ENCODE assay signal across 10 mouse cellular contexts in genomic region chr9:8901647-8902131, GRCm38 (mm10). TPM values are rescaled to one million over a fixed set of nuclear protein-coding genes. Genes with fewer than 3 reads are reported as not detected.
A peak's percentile ranks its signal among the peaks of the same experiment; 100 is the strongest.
DNase-seq lines count a peak whose midpoint lies in the region; ATAC-seq and TF ChIP-seq lines count a peak whose summit lies in the region.
"Had no signal": no experiment of that assay in that cellular context is flagged by ENCODE, and none has a peak within 500 bp of the region (broad histone marks: within the 10 kb centered on the region; RNA-seq: fewer than 3 reads in every experiment).

No protein-coding gene starts in this region.

- no peak for TF ChIP-seq CTCF in heart, postnatal 0 days (IDR thresholded peaks at IDR 0.05; ENCODE audit: low read depth)
- no peak for TF ChIP-seq CTCF in liver, postnatal 0 days (IDR thresholded peaks at IDR 0.05; ENCODE audit: low read depth)

- peak overlapping the region; percentile 64 for H3K4me3 ChIP-seq in megakaryocyte, embryonic 14.5 days (replicated peaks)
- H3K4me3 ChIP-seq in heart, postnatal 0 days (ENCODE audit: low read depth, low read length): peak overlapping the region; percentile 41
- H3K4me3 ChIP-seq in liver, postnatal 0 days (ENCODE audit: low read depth, low read length): peak overlapping the region; percentile 27

- peaks cover 69% of the 10 kb centered on the region for H3K27me3 ChIP-seq in megakaryocyte, embryonic 14.5 days (replicated peaks)
- peaks cover 56% of the 10 kb centered on the region for H3K27me3 ChIP-seq in heart, postnatal 0 days (ENCODE audit: control insufficient read depth, insufficient read depth, low read length)
- H3K27me3 ChIP-seq in liver, postnatal 0 days (ENCODE audit: insufficient read depth, low read length): peaks cover 38% of the 10 kb centered on the region

- H3K4me1 ChIP-seq in megakaryocyte, embryonic 14.5 days: peaks cover 24% of the 10 kb centered on the region
- peaks cover 12% of the 10 kb centered on the region; the same call in 1 of the 2 replicates for H3K4me1 ChIP-seq in heart, postnatal 0 days (ENCODE audit: control insufficient read depth, insufficient read depth)
- peaks cover 5% of the 10 kb centered on the region for H3K4me1 ChIP-seq in liver, postnatal 0 days (ENCODE audit: insufficient read depth)

- TF ChIP-seq EP300 in heart, postnatal 0 days (IDR thresholded peaks at IDR 0.05; ENCODE audit: low read depth): no peak
- no peak for TF ChIP-seq EP300 in liver, postnatal 0 days (IDR thresholded peaks at IDR 0.05; ENCODE audit: low read depth)

- H3K36me3 ChIP-seq in megakaryocyte, embryonic 14.5 days (replicated peaks; ENCODE audit: low read length): no peaks in the 10 kb centered on the region
- no peaks in the 10 kb centered on the region for H3K36me3 ChIP-seq in heart, postnatal 0 days (replicated peaks; ENCODE audit: control insufficient read depth, insufficient read depth, low read length)
- H3K36me3 ChIP-seq in liver, postnatal 0 days (replicated peaks; ENCODE audit: insufficient read depth, low read length): no peaks in the 10 kb centered on the region

- no peak for ATAC-seq in megakaryocyte, adult 5-6 weeks (ENCODE audit: poor library complexity, severe bottlenecking)
- no peak for ATAC-seq in heart, postnatal 0 days (ENCODE audit: insufficient read depth, low read depth)
- no peak for ATAC-seq in liver, postnatal 0 days
- no peak for ATAC-seq in inflammation-experienced regulatory T-cells, adult 6 months
- ATAC-seq: Patski had no signal

- H3K4me2 ChIP-seq in heart, postnatal 0 days (ENCODE audit: low read depth, low read length): peak overlapping the region; percentile 60
- H3K4me2 ChIP-seq in liver, postnatal 0 days (ENCODE audit: low read depth, low read length): peak overlapping the region; percentile 61

- peaks cover 14% of the 10 kb centered on the region; the same call in 1 of the 2 replicates for H3K9me3 ChIP-seq in megakaryocyte, embryonic 14.5 days
- no peaks in the 10 kb centered on the region for H3K9me3 ChIP-seq in heart, postnatal 0 days (replicated peaks; ENCODE audit: control insufficient read depth, low read length)
- H3K9me3 ChIP-seq in liver, postnatal 0 days (ENCODE audit: low read length): no peaks in the 10 kb centered on the region

- H3K27ac ChIP-seq in heart, postnatal 0 days (ENCODE audit: low read depth): no peak overlapping the region
- no peak overlapping the region for H3K27ac ChIP-seq in liver, postnatal 0 days (ENCODE audit: low read depth)
- H3K27ac ChIP-seq: macrophage had no signal

- no peak overlapping the region for H3K9ac ChIP-seq in heart, postnatal 0 days (replicated peaks; ENCODE audit: low read depth, low read length)
- H3K9ac ChIP-seq in liver, postnatal 0 days (replicated peaks): no peak overlapping the region

- WGBS in heart, postnatal 0 days: 1% methylated on average over 49 of the region's 49 CpGs
- 2% methylated on average over 37 of the region's 49 CpGs for WGBS in liver, postnatal 0 days (ENCODE audit: insufficient replicate concordance)

- peak; percentile 64 for DNase-seq in embryo, embryonic 11 days
- DNase-seq in heart, postnatal 0 days (ENCODE audit: low spot score): no peak
- peak; percentile 19 to 52 for DNase-seq in layer of hippocampus, adult 8-10 months (ENCODE audit: low spot score in 2 of 2)
- DNase-seq in liver, postnatal 0 days: peak; percentile 13
- DNase-seq in ovary, adult 18-20 months (ENCODE audit: low spot score): peak; percentile 4

RNA-seq across cellular contexts. Expression of gene Pgr, which starts 2.1 kb away (rescaled TPM):
- not detected in 2 replicates for polyA plus RNA-seq in megakaryocyte, embryonic 14.5 days (2012; ENCODE audit: insufficient read depth, low replicate concordance)
- total RNA-seq in megakaryocyte, adult 5-6 weeks (2015): not detected in 2 replicates
- not detected in 2 replicates for total RNA-seq in megakaryocyte, adult 5-6 weeks (2017)
- total RNA-seq in heart, postnatal 0 days (2014; rRNA removed; ENCODE audit: low replicate concordance): not detected in 2 replicates
- polyA plus RNA-seq in heart, postnatal 0 days (2015; fragmentation: Nextera tagmentation; extraction: Ambion mirVana): 0.01 and 0.04 TPM in 2 replicates
- 10 to 100 TPM; 11.6 to 16.0 (median 12.9) TPM for total RNA-seq in layer of hippocampus, adult 8-10 months (2022)
- polyA plus RNA-seq in liver, postnatal 0 days (2015; fragmentation: Nextera tagmentation; extraction: Ambion mirVana): not detected in 2 replicates
- not detected for polyA plus RNA-seq in inflammation-experienced regulatory T-cells, adult 6 months (2017; shearing (Covaris generic))
- polyA plus RNA-seq: Patski had no signal
